Mouse (Mus musculus) heart, embryonic 11.5 days (tissue): ENCODE measurements around the gene Rin3. TPM values are rescaled to one million over a fixed set of nuclear protein-coding genes. Genes with fewer than 3 reads are reported as not detected.

ENCODE experiments used
- ATAC-seq: fragments of 200-750 bp; cut with Nextera tagmentation; replicated peaks from 2 replicates; pipeline ENCODE4 v1.8.0; 2017; ENCODE audit warnings: moderate library complexity; ENCODE audit not compliant: insufficient number of reproducible peaks, low FRiP score, low TSS enrichment
- H3K27ac ChIP-seq: fragments of 300-500 bp; sonication (generic); 2 replicates; pipeline ENCODE4 v1.5.1; 2014; ENCODE audit warnings: mild to moderate bottlenecking, low read depth, low read length
- H3K27me3 ChIP-seq: fragments of 300-500 bp; sonication (generic); 2 replicates; pipeline ENCODE4 v1.6.1; 2014; ENCODE audit warnings: mild to moderate bottlenecking, low read length, mixed read lengths; ENCODE audit not compliant: control insufficient read depth, insufficient read depth
- H3K36me3 ChIP-seq: fragments of 300-500 bp; sonication (generic); 2 replicates; pipeline ENCODE4 v1.6.1; 2014; ENCODE audit warnings: mild to moderate bottlenecking, low read length, moderate library complexity, mixed read lengths; ENCODE audit not compliant: control insufficient read depth, insufficient read depth
- H3K4me1 ChIP-seq: fragments of 300-500 bp; sonication (generic); 2 replicates; pipeline ENCODE4 v1.6.1; 2014; ENCODE audit warnings: low read length; ENCODE audit not compliant: control insufficient read depth, insufficient read depth
- H3K4me2 ChIP-seq: fragments of 300-500 bp; sonication (generic); 2 replicates; pipeline ENCODE4 v1.6.1; 2014; ENCODE audit warnings: mild to moderate bottlenecking, moderate library complexity
- H3K4me3 ChIP-seq: fragments of 300-500 bp; sonication (generic); 2 replicates; pipeline ENCODE4 v1.5.1; 2014; ENCODE audit warnings: low read depth, low read length
- H3K9ac ChIP-seq: fragments of 300-500 bp; sonication (generic); 2 replicates; pipeline ENCODE4 v1.6.1; 2014; ENCODE audit warnings: mild to moderate bottlenecking, low read depth, low read length, moderate library complexity
- H3K9me3 ChIP-seq: fragments of 300-500 bp; sonication (generic); replicated peaks from 2 replicates; pipeline ENCODE4 v1.6.1; 2016; ENCODE audit warnings: low read length; ENCODE audit not compliant: control insufficient read depth
- WGBS: fragments of 180-500 bp; shearing (Covaris S2); extraction: QIAGEN DNeasy Blood & Tissue Kit; methylation state at CpG from one replicate; pipeline ENCODE4 v1.1.7; 2014; ENCODE audit not compliant: insufficient replicate concordance; 5-methylcytosine and 5-hydroxymethylcytosine counted together
- polyA plus RNA-seq: library from polyadenylated mRNA; unstranded; fragments of >200 nt; fragmentation: Nextera tagmentation; extraction: Ambion mirVana; gene quantifications from 2 replicates; pipeline ENCODE4 v1.2.1, GENCODE M21; 2014

The Rin3 gene
- polyA plus RNA-seq, 1 experiment from 2014 or later, result 10.2 TPM

- Histone ChIP-seq H3K4me3 (no peak overlapping the region), H3K27ac (0 out of 2 replicates have a peak overlapping the region, but pooled peaks have one; percentile 10), H3K4me1 (peaks cover 7% of the 10 kb centered on the region), H3K9me3 (no peaks in the 10 kb centered on the region), H3K36me3 (no peaks in the 10 kb centered on the region), H3K9ac (no peak overlapping the region), H3K27me3 (no peaks in the 10 kb centered on the region), H3K4me2 (no peak overlapping the region)
- no peak for ATAC-seq
- WGBS, result 79% methylated on average over 6 of the region's 6 CpGs
Measured at GRCm38 (mm10) chr12:102324156-102324885, 41.5 kb downstream of the Rin3 start.

GRCm38 (mm10) chr12:102324886-102325220, 42.0 kb downstream of the Rin3 start:
- Histone ChIP-seq H3K4me3 (no peak overlapping the region), H3K36me3 (no peaks in the 10 kb centered on the region), H3K9ac (no peak overlapping the region), H3K9me3 (no peaks in the 10 kb centered on the region), H3K27me3 (no peaks in the 10 kb centered on the region), H3K4me2 (no peak overlapping the region), H3K27ac (no peak overlapping the region), H3K4me1 (peaks cover 7% of the 10 kb centered on the region)
- WGBS, result 84% methylated on average over 2 of the region's 2 CpGs
- no peak for ATAC-seq

- Histone ChIP-seq H3K4me1 (peaks cover 7% of the 10 kb centered on the region), H3K36me3 (no peaks in the 10 kb centered on the region), H3K27me3 (no peaks in the 10 kb centered on the region), H3K9me3 (no peaks in the 10 kb centered on the region), H3K4me2 (no peak overlapping the region), H3K27ac (no peak overlapping the region), H3K9ac (no peak overlapping the region), H3K4me3 (no peak overlapping the region)
- WGBS, result 68% methylated on average over 2 of the region's 2 CpGs
- ATAC-seq, result no peak
Measured at GRCm38 (mm10) chr12:102326753-102327340, 44.0 kb downstream of the Rin3 start.

- H3K36me3 ChIP-seq, result no peaks in the 10 kb centered on the region
- H3K9me3 ChIP-seq, result no peaks in the 10 kb centered on the region
- WGBS, result 76% methylated on average over 4 of the region's 4 CpGs
- no peak overlapping the region for H3K4me2 ChIP-seq
- peaks cover 7% of the 10 kb centered on the region for H3K4me1 ChIP-seq
- H3K4me3 ChIP-seq, result no peak overlapping the region
- H3K27ac ChIP-seq, result no peak overlapping the region
- H3K9ac ChIP-seq, result no peak overlapping the region
- ATAC-seq, result no peak
- no peaks in the 10 kb centered on the region for H3K27me3 ChIP-seq
Measured at GRCm38 (mm10) chr12:102327525-102327924, 44.7 kb downstream of the Rin3 start.

- Histone ChIP-seq H3K4me2 (no peak overlapping the region), H3K4me1 (peaks cover 7% of the 10 kb centered on the region), H3K9ac (no peak overlapping the region), H3K36me3 (no peaks in the 10 kb centered on the region), H3K27ac (no peak overlapping the region), H3K27me3 (no peaks in the 10 kb centered on the region), H3K9me3 (no peaks in the 10 kb centered on the region), H3K4me3 (no peak overlapping the region)
- WGBS, result 87% methylated on average over 4 of the region's 4 CpGs
- ATAC-seq, result no peak
Measured at GRCm38 (mm10) chr12:102328090-102328489, 45.2 kb downstream of the Rin3 start.

GRCm38 (mm10) chr12:102330188-102330587, 47.3 kb downstream of the Rin3 start:
- Histone ChIP-seq H3K9me3 (no peaks in the 10 kb centered on the region), H3K4me2 (no peak overlapping the region), H3K36me3 (no peaks in the 10 kb centered on the region), H3K4me3 (no peak overlapping the region), H3K27me3 (no peaks in the 10 kb centered on the region), H3K27ac (no peak overlapping the region), H3K4me1 (no peaks in the 10 kb centered on the region), H3K9ac (no peak overlapping the region)
- ATAC-seq, result no peak
- 81% methylated on average over 4 of the region's 4 CpGs for WGBS

- Histone ChIP-seq H3K4me2 (no peak overlapping the region), H3K4me3 (no peak overlapping the region), H3K36me3 (no peaks in the 10 kb centered on the region), H3K27me3 (no peaks in the 10 kb centered on the region), H3K27ac (no peak overlapping the region), H3K9ac (no peak overlapping the region), H3K9me3 (no peaks in the 10 kb centered on the region), H3K4me1 (no peaks in the 10 kb centered on the region)
- no peak for ATAC-seq
Measured at GRCm38 (mm10) chr12:102330731-102331130, 47.9 kb downstream of the Rin3 start.

- Histone ChIP-seq H3K27ac (no peak overlapping the region), H3K36me3 (no peaks in the 10 kb centered on the region), H3K9me3 (no peaks in the 10 kb centered on the region), H3K27me3 (no peaks in the 10 kb centered on the region), H3K4me3 (no peak overlapping the region), H3K4me2 (no peak overlapping the region), H3K4me1 (no peaks in the 10 kb centered on the region), H3K9ac (no peak overlapping the region)
- WGBS, result 89% methylated on average over 2 of the region's 2 CpGs
- ATAC-seq, result no peak
Measured at GRCm38 (mm10) chr12:102333101-102333500, 50.3 kb downstream of the Rin3 start.

GRCm38 (mm10) chr12:102339085-102339484, 56.2 kb downstream of the Rin3 start:
- 72% methylated on average over 2 of the region's 2 CpGs for WGBS
- ATAC-seq, result no peak
- Histone ChIP-seq H3K4me2 (no peak overlapping the region), H3K27ac (no peak overlapping the region), H3K4me1 (peaks cover 20% of the 10 kb centered on the region), H3K9me3 (no peaks in the 10 kb centered on the region), H3K36me3 (no peaks in the 10 kb centered on the region; the same call in 1 of the 2 replicates), H3K4me3 (no peak overlapping the region), H3K27me3 (no peaks in the 10 kb centered on the region), H3K9ac (no peak overlapping the region)
